Mouse (Mus musculus): ENCODE data around the gene Iqgap2. TPM values are rescaled to one million over a fixed set of nuclear protein-coding genes. Genes with fewer than 3 reads are reported as not detected.

Iqgap2 gene
- total and polyA plus RNA-seq, 3 experiments, result 0.27 to 0.32 TPM; not detected in 1

DNA sequence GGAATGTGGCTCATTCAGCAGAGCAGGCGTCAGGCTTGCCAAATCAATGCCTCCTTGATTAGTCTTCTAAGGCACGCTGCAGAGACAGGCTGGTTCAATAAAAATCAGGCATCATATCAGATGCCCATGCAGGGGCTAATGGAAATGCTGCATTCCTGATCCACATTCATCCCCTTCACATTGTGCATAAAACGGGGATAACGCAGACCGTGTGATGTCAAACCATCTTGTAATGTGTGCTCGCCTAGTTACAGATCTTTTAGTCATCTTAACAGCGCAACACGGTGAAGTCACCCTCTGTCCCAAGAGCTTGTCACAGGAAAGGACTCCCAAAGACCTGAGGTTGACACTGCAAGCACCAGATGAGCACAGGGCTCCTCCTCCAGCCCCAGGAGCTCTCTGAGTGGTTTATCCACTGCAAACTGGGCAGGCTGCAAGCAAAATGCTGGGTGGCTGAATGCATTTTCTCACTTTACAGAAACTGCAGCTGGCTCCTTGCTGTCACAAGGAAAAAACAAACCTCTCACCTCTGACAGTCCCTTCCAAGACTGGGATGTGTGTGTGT lies 1.7 kb downstream of the Iqgap2 start:
- Histone ChIP-seq H3K4me1 (ENCODE audit: control insufficient read depth in 1 of 2, insufficient read depth in 2 of 2, low read length in 2 of 2) (no peaks in the 10 kb centered on the region), H3K36me3 (ENCODE audit: control insufficient read depth in 1 of 2, insufficient read depth in 2 of 2, low read length in 2 of 2) (no peaks in the 10 kb centered on the region), H3K9ac (ENCODE audit: control insufficient read depth, low read depth, low read length, poor library complexity, severe bottlenecking) (no peak overlapping the region), H3K4me3 (ENCODE audit: control insufficient read depth in 1 of 2, insufficient read depth in 1 of 2, low read depth in 2 of 2, low read length in 2 of 2) (no peak overlapping the region), H3K27me3 (ENCODE audit: control insufficient read depth in 1 of 2, insufficient read depth in 2 of 2, low read length in 2 of 2) (no peaks in the 10 kb centered on the region; a peak in 1 of 4 replicates), H3K79me2 (ENCODE audit: control insufficient read depth, insufficient read depth, low read length, poor library complexity) (no peaks in the 10 kb centered on the region), H3K9me3 (replicated peaks; ENCODE audit: insufficient read depth, low read length) (no peaks in the 10 kb centered on the region), H3K27ac (ENCODE audit: control insufficient read depth, low read depth, low read length) (no peak overlapping the region)
- TF ChIP-seq CHD1 (IDR thresholded peaks at IDR 0.05; ENCODE audit: low read depth, low read length) (no peak), ETS1 (IDR thresholded peaks at IDR 0.05; ENCODE audit: low read depth, low read length) (no peak), ELF1 (IDR thresholded peaks at IDR 0.05; ENCODE audit: low read depth, low read length) (no peak), NELFE (IDR thresholded peaks at IDR 0.05; ENCODE audit: low read depth, low read length) (no peak), SMC3 (IDR thresholded peaks at IDR 0.05; ENCODE audit: low read depth, low read length) (no peak), MAZ (IDR thresholded peaks at IDR 0.05; ENCODE audit: low read depth, low read length) (no peak), ZC3H11A (IDR thresholded peaks at IDR 0.05; ENCODE audit: low read depth, low read length) (no peak), JUND (IDR thresholded peaks at IDR 0.05; ENCODE audit: low read depth, low read length) (no peak), KAT2A (conservative IDR thresholded peaks at IDR 0.05; ENCODE audit: low read depth, low read length) (no peak), ZNF384 (IDR thresholded peaks at IDR 0.05; ENCODE audit: low read depth, low read length) (no peak), MEF2A (IDR thresholded peaks at IDR 0.05; ENCODE audit: extremely low read depth, insufficient replicate concordance, low read depth, low read length, poor library complexity, severe bottlenecking) (no peak)
- no peak for DNase-seq (ENCODE audit: low read depth, low spot score)

DNA sequence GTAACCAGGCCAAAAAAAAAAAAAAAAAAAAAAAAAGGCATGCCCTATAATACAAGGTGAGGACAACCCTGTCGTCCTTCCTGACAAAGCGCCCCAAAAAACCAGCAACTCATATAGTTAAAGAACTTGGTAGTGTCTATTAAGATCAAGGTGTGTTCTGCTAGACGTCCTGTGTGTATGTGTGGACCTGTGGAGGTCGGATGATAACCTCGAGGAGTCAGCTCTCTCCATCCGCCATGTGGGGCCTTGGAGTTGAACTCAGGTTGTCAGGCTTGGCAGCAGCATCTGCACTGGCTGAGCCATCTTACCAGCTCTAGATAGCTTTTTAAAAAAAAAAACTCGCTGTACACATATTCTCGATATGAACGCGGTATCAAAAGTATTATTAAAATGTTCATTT lies 2.4 kb downstream of the Iqgap2 start:
- no peak for DNase-seq (ENCODE audit: low read depth, low spot score)
- Histone ChIP-seq H3K9me3 (replicated peaks; ENCODE audit: insufficient read depth, low read length) (no peaks in the 10 kb centered on the region), H3K4me1 (ENCODE audit: control insufficient read depth in 1 of 2, insufficient read depth in 2 of 2, low read length in 2 of 2) (no peaks in the 10 kb centered on the region), H3K27ac (ENCODE audit: control insufficient read depth, low read depth, low read length) (no peak overlapping the region), H3K27me3 (ENCODE audit: control insufficient read depth in 1 of 2, insufficient read depth in 2 of 2, low read length in 2 of 2) (no peaks in the 10 kb centered on the region; a peak in 1 of 4 replicates), H3K4me3 (ENCODE audit: control insufficient read depth in 1 of 2, insufficient read depth in 1 of 2, low read depth in 2 of 2, low read length in 2 of 2) (no peak overlapping the region), H3K9ac (ENCODE audit: control insufficient read depth, low read depth, low read length, poor library complexity, severe bottlenecking) (no peak overlapping the region), H3K36me3 (ENCODE audit: control insufficient read depth in 1 of 2, insufficient read depth in 2 of 2, low read length in 2 of 2) (no peaks in the 10 kb centered on the region), H3K79me2 (ENCODE audit: control insufficient read depth, insufficient read depth, low read length, poor library complexity) (no peaks in the 10 kb centered on the region)
- TF ChIP-seq TBP (IDR thresholded peaks at IDR 0.05; ENCODE audit: low read depth, low read length), result no peak
- TF ChIP-seq MEF2A (IDR thresholded peaks at IDR 0.05; ENCODE audit: extremely low read depth, insufficient replicate concordance, low read depth, low read length, poor library complexity, severe bottlenecking), result no peak
- no peak for TF ChIP-seq ZNF384 (IDR thresholded peaks at IDR 0.05; ENCODE audit: low read depth, low read length)
- TF ChIP-seq ELF1 (IDR thresholded peaks at IDR 0.05; ENCODE audit: low read depth, low read length), result no peak
- TF ChIP-seq TCF12 (IDR thresholded peaks at IDR 0.05; ENCODE audit: low read depth, low read length), result no peak
- TF ChIP-seq CTCF (IDR thresholded peaks at IDR 0.05 in 2 of 3, conservative IDR thresholded peaks at IDR 0.05 in 1 of 3; ENCODE audit: control insufficient read depth in 1 of 3, insufficient read depth in 1 of 3, low read depth in 2 of 3, low read length in 3 of 3, poor library complexity in 1 of 3, severe bottlenecking in 1 of 3), result no peak
- no peak for TF ChIP-seq TAL1 (IDR thresholded peaks at IDR 0.05; ENCODE audit: low read length)
- no peak for TF ChIP-seq NRF1 (IDR thresholded peaks at IDR 0.05; ENCODE audit: insufficient read depth, low read depth, low read length, poor library complexity, severe bottlenecking)
- TF ChIP-seq SIN3A (IDR thresholded peaks at IDR 0.05; ENCODE audit: low read length), result no peak
- no peak for TF ChIP-seq KAT2A (conservative IDR thresholded peaks at IDR 0.05; ENCODE audit: low read depth, low read length)
- no peak for TF ChIP-seq GABPA (IDR thresholded peaks at IDR 0.05; ENCODE audit: low read depth, low read length)
- no peak for TF ChIP-seq POLR2AphosphoS5 (IDR thresholded peaks at IDR 0.05; ENCODE audit: borderline replicate concordance, low read depth, low read length)
